Mouse (Mus musculus) ES-Bruce4 (cell line): Measurements from ENCODE around the gene 2610528J11Rik.

ENCODE experiments used
- CTCF ChIP-seq: IDR thresholded peaks from one replicate; pipeline ENCODE4 v1.8.1; 2011; ENCODE audit warnings: low read depth, low read length
- EP300 ChIP-seq: IDR thresholded peaks from 2 replicates; pipeline ENCODE4 v1.6.1; 2011; ENCODE audit warnings: low read depth, low read length; ENCODE audit not compliant: insufficient read depth
- POLR2A ChIP-seq: IDR thresholded peaks from one replicate; pipeline ENCODE4 v1.8.1; 2011; ENCODE audit warnings: low read length; ENCODE audit not compliant: insufficient read depth

DNA sequence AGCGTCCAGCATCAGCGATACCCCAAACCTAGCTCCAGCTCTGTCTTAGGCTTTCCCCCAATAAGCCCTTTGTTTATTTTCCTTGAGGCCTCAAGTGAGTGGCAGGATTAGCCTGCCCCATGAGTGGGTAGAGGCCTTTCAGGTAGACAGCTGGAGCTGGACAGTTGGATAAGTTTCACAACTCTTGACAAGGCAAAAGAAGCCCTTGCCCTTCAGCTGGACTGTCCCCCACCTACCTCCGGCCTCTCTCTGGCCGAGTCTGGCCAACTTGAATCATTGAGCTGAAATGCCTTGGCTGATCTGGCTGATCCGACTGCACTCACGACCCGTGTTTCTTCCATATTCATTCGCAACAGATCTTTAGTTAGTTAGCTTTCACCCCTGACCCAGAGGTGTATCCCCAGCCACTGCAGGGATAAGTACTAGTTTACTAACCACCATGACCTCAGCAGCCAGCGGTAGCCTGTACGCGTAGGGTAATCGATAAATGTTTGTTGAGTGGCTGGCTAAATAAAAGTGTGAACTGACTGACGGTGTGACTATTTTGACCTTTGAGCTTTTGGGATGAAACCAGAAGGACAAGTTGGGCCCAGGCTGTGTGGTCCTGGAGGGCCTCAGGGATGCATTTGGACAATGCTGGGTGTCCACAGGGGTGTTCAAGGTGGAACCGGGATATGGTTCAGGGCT, 17.8 kb downstream of the 2610528J11Rik start:
- TF ChIP-seq CTCF = no peak
- TF ChIP-seq POLR2A = no peak
- TF ChIP-seq EP300 = no peak
